Mouse (Mus musculus) lung, embryonic 16.5 days (tissue): ENCODE data around the gene Kif15. TPM values are rescaled to one million over a fixed set of nuclear protein-coding genes. Genes with fewer than 3 reads are reported as not detected.

Experiments used
- ATAC-seq: fragments of 200-750 bp; cut with Nextera tagmentation; 2 replicates; pipeline ENCODE4 v1.8.0; 2017; ENCODE audit warnings: low read depth, mild to moderate bottlenecking, moderate library complexity
- H3K27ac ChIP-seq: fragments of 300-500 bp; sonication (generic); 2 replicates; pipeline ENCODE4 v1.5.1; 2014; ENCODE audit warnings: mild to moderate bottlenecking, control low read depth, low read length
- H3K27me3 ChIP-seq: fragments of 300-500 bp; sonication (generic); 2 replicates; pipeline ENCODE4 v1.6.1; 2014; ENCODE audit warnings: low read depth, low read length, mixed read lengths; ENCODE audit not compliant: control insufficient read depth, insufficient read depth
- H3K36me3 ChIP-seq: fragments of 300-500 bp; sonication (generic); 2 replicates; pipeline ENCODE4 v1.6.1; 2014; ENCODE audit warnings: low read length; ENCODE audit not compliant: control insufficient read depth, insufficient read depth
- H3K4me1 ChIP-seq: fragments of 300-500 bp; sonication (generic); replicated peaks from 2 replicates; pipeline ENCODE4 v1.6.1; 2014; ENCODE audit warnings: low read length, mixed read lengths; ENCODE audit not compliant: control insufficient read depth, insufficient read depth
- H3K4me2 ChIP-seq: fragments of 300-500 bp; sonication (generic); 2 replicates; pipeline ENCODE4 v1.6.1; 2014; ENCODE audit warnings: low read depth, low read length, control low read depth
- H3K4me3 ChIP-seq: fragments of 300-500 bp; sonication (generic); 2 replicates; pipeline ENCODE4 v1.5.1; 2014; ENCODE audit warnings: mild to moderate bottlenecking, low read length, control low read depth
- H3K9ac ChIP-seq: fragments of 300-500 bp; sonication (generic); 2 replicates; pipeline ENCODE4 v1.6.1; 2014; ENCODE audit warnings: low read length, control low read depth
- H3K9me3 ChIP-seq: fragments of 300-500 bp; sonication (generic); 2 replicates; pipeline ENCODE4 v1.6.1; 2016; ENCODE audit warnings: low read length; ENCODE audit not compliant: control insufficient read depth
- WGBS: fragments of 180-500 bp; shearing (Covaris S2); extraction: QIAGEN DNeasy Blood & Tissue Kit; methylation state at CpG from one replicate; pipeline ENCODE4 v1.1.7; 2014; 5-methylcytosine and 5-hydroxymethylcytosine counted together
- polyA plus RNA-seq: library from polyadenylated mRNA; unstranded; fragments of >200 nt; fragmentation: Nextera tagmentation; extraction: Ambion mirVana; gene quantifications from 2 replicates; pipeline ENCODE4 v1.2.1, GENCODE M21; 2015

Kif15 gene
- polyA plus RNA-seq, 1 experiment from 2014 or later: 55.6 TPM

DNA sequence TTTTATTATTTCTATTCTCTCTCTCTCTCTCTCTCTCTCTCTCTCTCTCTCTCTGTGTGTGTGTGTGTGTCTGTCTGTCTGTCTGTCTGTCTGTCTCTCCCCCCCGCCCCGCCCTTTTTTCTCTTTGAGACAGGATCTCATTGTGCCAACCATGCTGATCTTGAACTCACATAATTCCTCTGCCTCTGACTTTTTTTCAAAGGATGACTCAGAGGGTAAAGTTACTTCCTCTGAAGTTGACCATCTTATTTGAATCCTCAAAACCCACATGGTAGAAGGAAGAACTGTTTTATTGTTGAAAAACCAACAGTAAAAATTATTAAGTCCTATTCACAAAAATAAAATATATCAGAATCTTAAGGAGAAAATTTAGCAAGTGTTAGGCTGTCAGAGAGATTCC lies 53.9 kb downstream of the Kif15 start:
- H3K4me3 ChIP-seq: no peak overlapping the region
- no peaks in the 10 kb centered on the region for H3K9me3 ChIP-seq
- H3K36me3 ChIP-seq: peaks cover 35% of the 10 kb centered on the region
- no peak for ATAC-seq
- no peak overlapping the region for H3K27ac ChIP-seq
- H3K4me1 ChIP-seq: no peaks in the 10 kb centered on the region
- H3K9ac ChIP-seq: no peak overlapping the region
- 100% methylated on average over 2 of the region's 2 CpGs for WGBS
- no peak overlapping the region for H3K4me2 ChIP-seq
- H3K27me3 ChIP-seq: no peaks in the 10 kb centered on the region

DNA sequence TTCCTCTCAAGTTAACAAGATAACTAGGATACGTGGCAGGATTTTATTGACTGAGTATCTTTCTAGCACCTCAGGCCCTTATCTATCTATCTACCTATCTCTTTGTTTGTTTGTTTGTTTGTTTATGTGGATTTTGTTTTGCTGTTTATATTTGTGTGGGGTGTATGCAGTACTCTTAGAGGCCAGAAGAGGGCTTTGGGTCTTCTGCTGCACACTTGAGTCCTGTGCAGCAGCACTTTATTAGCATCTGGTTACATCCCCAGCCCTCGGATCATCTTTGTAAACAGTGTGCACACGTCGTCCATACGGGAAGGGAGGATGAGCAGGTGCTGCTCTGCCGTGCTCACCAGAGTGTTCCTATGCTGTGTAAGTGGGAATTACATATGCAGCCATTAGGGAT lies 55.2 kb downstream of the Kif15 start:
- H3K4me1 ChIP-seq: no peaks in the 10 kb centered on the region
- H3K4me2 ChIP-seq: no peak overlapping the region
- 70% methylated on average over 6 of the region's 6 CpGs for WGBS
- H3K9me3 ChIP-seq: no peaks in the 10 kb centered on the region
- ATAC-seq: no peak
- H3K9ac ChIP-seq: no peak overlapping the region
- peaks cover 37% of the 10 kb centered on the region for H3K36me3 ChIP-seq
- no peak overlapping the region for H3K4me3 ChIP-seq
- H3K27me3 ChIP-seq: no peaks in the 10 kb centered on the region
- no peak overlapping the region for H3K27ac ChIP-seq

DNA sequence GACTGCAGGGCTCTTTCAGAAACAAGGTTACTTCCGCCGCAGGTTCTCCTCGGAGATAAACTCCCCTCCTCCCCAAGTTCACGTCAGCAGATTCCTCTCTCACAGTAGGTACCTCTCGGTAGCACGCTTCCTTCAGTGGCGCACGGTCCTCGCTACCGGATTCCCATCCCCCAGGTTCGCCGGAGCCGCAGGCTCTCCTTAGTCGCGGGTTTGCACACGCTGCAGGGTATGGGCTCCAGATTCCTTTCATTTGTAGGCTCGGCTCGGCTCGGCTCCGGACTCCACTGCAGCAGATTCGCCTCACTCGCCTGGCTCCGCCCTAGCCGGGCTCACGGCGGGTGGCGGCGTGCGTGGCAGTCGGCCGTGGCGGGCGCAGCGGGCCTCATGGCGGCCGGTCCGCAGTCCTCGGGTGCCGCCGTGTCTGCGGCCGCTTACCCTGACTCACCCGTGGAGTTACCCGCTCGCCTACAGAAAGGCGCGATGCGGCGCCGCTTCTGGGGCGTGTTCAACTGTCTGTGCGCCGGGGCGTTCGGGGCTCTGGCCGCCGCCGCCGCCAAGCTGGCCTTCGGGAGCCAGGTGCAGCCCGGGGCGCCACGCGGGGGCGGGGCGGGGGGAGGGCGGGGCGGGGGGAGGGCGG lies 70.3 kb downstream of the Kif15 start, which contains the start of gene Tmem42:
Tmem42 (plus strand) TSS at position 332 of the 637 bp plus-strand sequence.
- Histone ChIP-seq H3K4me3 (peak within 1 kb of the TSS; percentile 83), H3K9me3 (no peaks in the 10 kb centered on the region), H3K36me3 (peaks cover 8% of the 10 kb centered on the region; the same call in 1 of the 2 replicates), H3K4me2 (peak within 1 kb of the TSS; percentile 89), H3K4me1 (peaks cover 7% of the 10 kb centered on the region; the same call in 1 of the 2 replicates), H3K27ac (peak within 1 kb of the TSS; percentile 96), H3K9ac (peak within 1 kb of the TSS; percentile 89), H3K27me3 (no peaks in the 10 kb centered on the region)
- WGBS: 0% methylated on average over 48 of the region's 69 CpGs
- peak; percentile 98 for ATAC-seq

DNA sequence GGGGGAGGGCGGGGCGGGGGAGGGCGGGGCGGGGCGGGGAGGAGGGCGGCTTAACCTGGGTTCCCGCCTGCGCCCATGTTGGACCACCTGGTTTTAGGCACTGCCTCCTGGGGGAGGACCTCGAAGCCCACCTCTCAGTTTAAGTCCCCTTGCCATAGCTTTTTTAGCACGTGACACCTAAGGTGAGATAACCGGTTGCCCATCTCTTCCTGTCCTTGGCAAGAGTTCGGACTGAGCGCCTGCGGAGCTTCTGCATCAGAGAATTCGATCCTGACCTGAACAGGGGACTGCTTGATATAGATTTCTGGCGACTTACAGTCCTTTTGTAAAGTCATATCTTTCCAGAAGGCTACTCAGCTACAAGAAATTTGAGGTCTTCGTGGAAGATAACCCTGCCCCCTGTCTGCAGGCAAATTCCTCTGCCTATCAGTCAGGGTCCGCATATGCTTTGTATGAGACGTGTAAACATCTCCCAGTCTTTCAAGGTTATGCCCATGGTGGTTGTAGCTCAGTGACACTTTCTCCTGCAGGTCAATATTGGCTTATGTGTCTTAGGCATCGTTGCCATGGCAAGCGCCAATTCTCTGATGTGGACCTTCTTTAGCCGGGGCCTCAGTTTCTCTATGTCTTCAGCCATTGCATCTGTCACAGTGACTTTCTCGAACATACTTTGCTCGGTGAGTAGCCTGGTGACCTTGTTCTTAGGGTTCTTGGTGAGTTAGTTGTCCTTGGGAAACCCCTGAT lies 71.0 kb downstream of the Kif15 start:
- Histone ChIP-seq H3K9me3 (no peaks in the 10 kb centered on the region), H3K9ac (peak overlapping the region; percentile 59; the same call in 1 of the 2 replicates), H3K4me1 (peaks cover 7% of the 10 kb centered on the region; the same call in 1 of the 2 replicates), H3K4me2 (peak overlapping the region; percentile 89), H3K36me3 (peaks cover 6% of the 10 kb centered on the region; the same call in 1 of the 2 replicates), H3K27ac (no peak overlapping the region), H3K27me3 (no peaks in the 10 kb centered on the region), H3K4me3 (peak overlapping the region; percentile 83)
- no peak for ATAC-seq
- WGBS: 33% methylated on average over 17 of the region's 24 CpGs

DNA sequence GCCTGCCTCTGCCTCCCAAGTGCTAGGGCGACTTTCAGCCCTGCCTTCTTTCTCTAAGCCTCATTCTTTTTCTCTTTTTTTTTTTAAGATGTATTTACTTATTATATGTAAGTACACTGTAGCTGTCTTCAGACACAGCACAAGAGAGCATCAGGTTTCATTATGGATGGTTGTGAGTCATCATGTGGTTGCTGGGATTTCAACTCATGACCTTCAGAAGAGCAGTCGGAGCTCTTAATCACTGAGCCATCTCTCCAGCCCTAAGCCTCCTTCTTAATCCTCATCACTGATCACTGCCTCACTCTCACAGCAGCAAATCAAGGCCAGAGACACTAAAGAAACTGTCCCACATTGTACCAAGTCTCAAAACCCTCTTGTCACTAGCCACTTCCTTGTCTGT lies 73.4 kb downstream of the Kif15 start:
- Histone ChIP-seq H3K4me3 (no peak overlapping the region), H3K4me2 (no peak overlapping the region), H3K9me3 (no peaks in the 10 kb centered on the region), H3K36me3 (no peaks in the 10 kb centered on the region), H3K27ac (no peak overlapping the region), H3K9ac (no peak overlapping the region), H3K27me3 (no peaks in the 10 kb centered on the region), H3K4me1 (peaks cover 7% of the 10 kb centered on the region; the same call in 1 of the 2 replicates)
- 60% methylated on average over 2 of the region's 2 CpGs for WGBS
- ATAC-seq: no peak

DNA sequence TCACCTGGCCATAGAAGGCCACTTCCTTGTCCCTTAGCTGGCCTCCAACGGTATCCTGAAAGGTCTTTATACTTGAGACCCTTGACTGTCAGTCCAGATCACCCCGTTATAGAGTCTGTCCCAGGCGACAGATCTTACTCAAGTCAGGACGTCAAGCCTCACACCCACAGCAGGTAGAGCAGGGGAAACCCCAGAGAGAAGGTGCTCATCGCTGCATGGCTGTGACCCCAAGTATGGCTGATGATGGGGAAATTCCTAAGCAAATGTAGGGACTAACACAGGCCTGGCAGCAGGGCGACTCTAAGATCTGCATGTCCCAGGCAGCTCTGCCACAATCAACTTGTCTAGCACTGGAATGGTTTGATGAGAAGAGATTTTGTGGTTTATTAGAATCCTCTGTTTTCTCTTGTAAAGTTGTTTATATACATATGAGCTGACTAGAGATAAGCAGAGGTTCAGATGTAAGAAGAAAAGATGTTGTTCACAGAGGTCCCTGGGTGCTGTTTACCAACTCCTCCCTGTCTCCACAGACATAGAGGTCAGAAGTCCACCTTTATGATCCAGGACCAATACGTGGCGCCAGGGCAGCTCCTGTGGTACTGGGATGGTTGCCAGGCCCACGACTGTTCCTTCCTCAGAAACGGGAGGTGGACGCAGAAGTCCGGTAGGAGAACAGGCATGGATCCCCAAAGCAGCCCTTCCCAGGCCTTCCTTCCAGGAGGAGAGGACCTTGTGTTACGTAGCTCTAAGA lies 80.8 kb downstream of the Kif15 start:
- Histone ChIP-seq H3K27ac (no peak overlapping the region), H3K36me3 (no peaks in the 10 kb centered on the region), H3K27me3 (no peaks in the 10 kb centered on the region), H3K4me1 (no peaks in the 10 kb centered on the region), H3K9me3 (no peaks in the 10 kb centered on the region), H3K9ac (no peak overlapping the region), H3K4me3 (no peak overlapping the region), H3K4me2 (no peak overlapping the region)
- ATAC-seq: no peak
- 69% methylated on average over 13 of the region's 13 CpGs for WGBS

DNA sequence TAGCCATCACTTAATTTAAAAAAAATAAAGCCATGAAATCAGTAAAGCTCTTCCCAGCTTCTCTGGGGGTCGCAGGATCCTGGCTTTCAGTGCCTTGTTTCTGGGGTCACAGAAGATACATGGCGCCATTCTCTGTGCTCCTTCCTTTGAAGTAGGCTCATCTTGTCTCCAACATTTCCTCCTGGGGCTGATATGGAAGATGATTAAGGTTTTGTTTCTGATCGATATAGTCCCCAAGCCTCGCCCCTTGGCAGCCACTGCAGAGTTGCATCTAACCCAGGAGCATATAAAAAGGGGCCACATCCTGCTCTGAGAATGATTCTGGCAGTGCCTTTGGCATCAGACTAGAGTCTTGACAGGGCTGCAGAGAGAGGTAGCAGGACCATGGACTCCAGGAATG lies 83.6 kb downstream of the Kif15 start, which contains the start of gene Tgm4:
Tgm4 (plus strand) TSS at position 301 of the 400 bp plus-strand sequence.
- Histone ChIP-seq H3K4me3 (no peak within 1 kb of the TSS), H3K27ac (no peak within 1 kb of the TSS), H3K4me1 (no peaks in the 10 kb centered on the region), H3K9me3 (no peaks in the 10 kb centered on the region), H3K9ac (no peak within 1 kb of the TSS), H3K27me3 (no peaks in the 10 kb centered on the region), H3K4me2 (no peak within 1 kb of the TSS), H3K36me3 (no peaks in the 10 kb centered on the region)
- no peak for ATAC-seq
- WGBS: 74% methylated on average over 4 of the region's 4 CpGs

DNA sequence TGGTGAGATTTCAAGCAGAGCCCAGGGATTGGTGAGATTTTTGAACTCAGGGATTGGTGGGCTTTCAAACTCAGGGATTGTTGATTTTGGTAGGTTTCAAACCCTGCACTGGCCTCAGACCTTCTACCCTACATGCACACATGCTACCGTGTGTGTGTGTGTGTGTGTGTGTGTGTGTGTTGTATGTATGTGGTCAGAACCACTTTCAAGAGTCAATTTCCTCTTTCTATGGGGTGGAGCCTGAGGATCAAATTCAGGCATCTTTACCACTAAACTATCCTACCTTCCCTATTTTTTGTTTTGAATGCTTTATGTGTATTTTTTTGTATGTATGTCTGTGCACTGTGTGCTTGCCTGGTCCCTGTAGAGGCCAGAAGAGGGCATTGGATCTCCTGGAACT lies 96.8 kb downstream of the Kif15 start:
- no peak overlapping the region for H3K27ac ChIP-seq
- H3K4me2 ChIP-seq: no peak overlapping the region
- H3K4me1 ChIP-seq: no peaks in the 10 kb centered on the region
- no peak overlapping the region for H3K4me3 ChIP-seq
- H3K36me3 ChIP-seq: no peaks in the 10 kb centered on the region
- WGBS: 88% methylated on average over 1 of the region's 1 CpGs
- ATAC-seq: no peak
- H3K9me3 ChIP-seq: no peaks in the 10 kb centered on the region
- H3K9ac ChIP-seq: no peak overlapping the region
- H3K27me3 ChIP-seq: no peaks in the 10 kb centered on the region

DNA sequence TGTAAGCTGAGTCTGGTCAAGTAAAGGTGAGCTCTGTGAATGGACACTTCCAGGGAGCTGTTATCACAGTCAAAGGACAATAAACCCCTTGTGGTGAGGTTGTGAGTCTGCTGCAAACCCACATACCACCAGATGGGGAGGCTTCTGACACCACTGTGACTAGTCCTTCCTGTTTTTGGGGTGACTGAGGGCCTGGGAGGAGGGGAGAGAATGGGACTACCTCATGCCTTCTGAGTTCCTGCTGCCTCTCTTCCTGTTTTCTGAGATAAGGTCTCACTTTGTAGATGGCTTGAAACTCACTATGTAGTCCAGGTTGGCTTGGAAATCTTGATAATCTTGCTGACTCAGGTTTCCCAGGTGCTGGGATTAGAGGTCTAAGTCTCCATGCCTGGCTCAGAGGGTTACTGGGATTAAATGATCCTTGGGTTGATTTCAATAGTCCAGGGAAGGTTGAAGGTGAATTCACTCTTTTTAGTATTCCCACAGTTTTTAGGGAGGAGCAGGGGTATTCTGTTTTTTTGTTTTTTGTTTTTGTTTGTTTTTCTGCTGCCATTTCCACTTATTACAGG lies 108.0 kb downstream of the Kif15 start:
- ATAC-seq: no peak
- Histone ChIP-seq H3K27ac (no peak overlapping the region), H3K9me3 (no peaks in the 10 kb centered on the region), H3K4me2 (no peak overlapping the region), H3K27me3 (no peaks in the 10 kb centered on the region), H3K4me1 (no peaks in the 10 kb centered on the region), H3K36me3 (no peaks in the 10 kb centered on the region), H3K4me3 (no peak overlapping the region), H3K9ac (no peak overlapping the region)
